Mouse (Mus musculus): ENCODE data around the gene Shcbp1l.

DNA sequence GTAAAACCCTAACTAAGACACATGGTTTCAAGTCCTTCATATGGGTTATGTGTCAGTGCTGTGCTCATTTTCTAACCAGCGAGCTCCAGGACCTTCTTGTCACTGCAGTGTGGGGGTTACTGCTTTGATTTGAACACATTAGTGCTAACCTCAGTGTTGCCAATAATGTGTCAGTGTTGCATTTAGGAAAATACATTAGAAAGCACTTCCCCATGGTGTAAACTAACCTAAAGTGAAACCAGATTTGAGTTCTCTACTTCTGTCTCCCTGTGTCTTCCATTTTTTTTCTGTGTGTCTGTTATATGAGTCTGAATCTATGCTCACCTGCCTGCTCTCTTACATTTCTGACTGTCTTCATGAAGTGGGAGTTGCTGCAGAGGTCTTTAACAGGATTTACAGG is 18.1 kb downstream of the Shcbp1l start:
- TF ChIP-seq POLR2A (IDR thresholded peaks at IDR 0.05; ENCODE audit: low read depth, low read length) (no peak), CTCF (IDR thresholded peaks at IDR 0.05; ENCODE audit: extremely low read depth, insufficient read depth, insufficient read length, insufficient replicate concordance) (no peak)

Measured in spleen, adult 2 months (tissue).